34 mouse cellular contexts compared by ENCODE assay signal in the genomic region with DNA sequence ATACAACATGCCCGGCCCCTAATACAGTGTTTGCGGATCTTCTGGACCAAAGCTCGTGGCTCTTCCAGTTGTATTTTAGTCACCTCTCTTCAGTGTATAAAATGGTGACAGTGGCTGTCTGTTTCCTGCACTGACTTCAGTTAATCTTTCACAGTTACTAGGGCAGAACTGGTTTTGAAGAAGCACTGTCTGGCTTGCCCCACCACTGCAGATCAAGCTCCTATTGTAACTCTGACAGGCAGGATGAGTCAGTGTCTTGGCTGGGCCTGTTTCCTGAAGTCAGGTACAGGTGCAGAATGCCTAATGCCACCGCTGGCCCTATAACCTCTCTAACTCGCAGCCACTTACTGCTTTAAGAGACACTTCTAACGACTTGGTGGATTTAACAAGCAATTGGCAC.
"Had no signal": no experiment of that assay in that cellular context is flagged by ENCODE, and none has a peak within 500 bp of the region (broad histone marks: within the 10 kb centered on the region; RNA-seq: fewer than 3 reads in every experiment).

No protein-coding gene starts in this region.

- H3K36me3 ChIP-seq: heart, embryonic 10.5 days; heart, embryonic 12.5 days; heart, embryonic 13.5 days; heart, embryonic 15.5 days; hindbrain, embryonic 13.5 days; hindbrain, embryonic 15.5 days; intestine, embryonic 15.5 days; kidney, embryonic 15.5 days had no signal

- ATAC-seq: hindbrain, embryonic 16.5 days; hindbrain, postnatal 0 days; inflammation-experienced regulatory T-cells, adult 6 months; intestine, embryonic 15.5 days; intestine, embryonic 16.5 days; intestine, postnatal 0 days had no signal

- H3K27me3 ChIP-seq: heart, embryonic 12.5 days; heart, embryonic 13.5 days; heart, embryonic 15.5 days; hindbrain, embryonic 12.5 days; hindbrain, embryonic 13.5 days; hindbrain, embryonic 15.5 days; intestine, embryonic 15.5 days; kidney, embryonic 15.5 days had no signal

- DNase-seq: heart, postnatal 10 days; heart, postnatal 14 days; heart, postnatal 36 days; heart, postnatal 4 days; kidney, adult 11 months; kidney, adult 18-20 months; kidney, adult 2 months; kidney, adult 8-10 months; kidney, adult 9 months; kidney, postnatal 10 days; kidney, postnatal 14 days; kidney, postnatal 25 days; kidney, postnatal 36 days; kidney, postnatal 4 days; layer of hippocampus, adult 9-11 months; layer of hippocampus, postnatal 36 days had no signal

- H3K4me1 ChIP-seq: hindbrain, embryonic 10.5 days; intestine, embryonic 15.5 days had no signal

- H3K4me3 ChIP-seq: heart, embryonic 10.5 days; heart, embryonic 12.5 days; heart, embryonic 13.5 days; heart, embryonic 15.5 days; hindbrain, embryonic 10.5 days; hindbrain, embryonic 12.5 days; hindbrain, embryonic 13.5 days; hindbrain, embryonic 15.5 days; intestine, embryonic 15.5 days; kidney, embryonic 15.5 days; layer of hippocampus, adult 2 months had no signal

- H3K27ac ChIP-seq: heart, embryonic 10.5 days; heart, embryonic 13.5 days; heart, embryonic 15.5 days; hindbrain, embryonic 10.5 days; hindbrain, embryonic 12.5 days; hindbrain, embryonic 13.5 days; hindbrain, embryonic 14.5 days; hindbrain, embryonic 15.5 days; hindbrain, postnatal 0 days; intestine, embryonic 15.5 days; kidney, embryonic 15.5 days; kidney, postnatal 0 days; layer of hippocampus, adult 2 months had no signal
